Mouse (Mus musculus) kidney, embryonic 14.5 days (tissue): Measurements from ENCODE around the gene Olfr1166. TPM values are rescaled to one million over a fixed set of nuclear protein-coding genes. Genes with fewer than 3 reads are reported as not detected.
"Not testable (repeated sequence)": the region's sequence is repeated elsewhere in the genome, so short reads cannot be mapped to it uniquely, and the experiment has no call there.

Experiments used
- ATAC-seq: fragments of 200-750 bp; cut with Nextera tagmentation; 2 replicates; pipeline ENCODE4 v1.8.0; 2017; ENCODE audit warnings: moderate number of reproducible peaks, mild to moderate bottlenecking, moderate TSS enrichment, moderate library complexity; ENCODE audit not compliant: low FRiP score, low TSS enrichment
- H3K27ac ChIP-seq: fragments of 300-500 bp; sonication (generic); 2 replicates; pipeline ENCODE4 v1.5.1; 2014; ENCODE audit warnings: low read depth, mild to moderate bottlenecking, low read length, moderate library complexity, mixed read lengths
- H3K27me3 ChIP-seq: fragments of 300-500 bp; sonication (generic); 2 replicates; pipeline ENCODE4 v1.6.1; 2014; ENCODE audit warnings: mild to moderate bottlenecking, low read length; ENCODE audit not compliant: control insufficient read depth, insufficient read depth
- H3K36me3 ChIP-seq: fragments of 300-500 bp; sonication (generic); 2 replicates; pipeline ENCODE4 v1.6.1; 2014; ENCODE audit warnings: low read length, mixed read lengths; ENCODE audit not compliant: control insufficient read depth, insufficient read depth
- H3K4me1 ChIP-seq: fragments of 300-500 bp; sonication (generic); 2 replicates; pipeline ENCODE4 v1.6.1; 2014; ENCODE audit warnings: low read length, mixed read lengths; ENCODE audit not compliant: control insufficient read depth, insufficient read depth
- H3K4me2 ChIP-seq: fragments of 300-500 bp; sonication (generic); replicated peaks from 2 replicates; pipeline ENCODE4 v1.6.1; 2014; ENCODE audit warnings: low read depth, mild to moderate bottlenecking, low read length
- H3K4me3 ChIP-seq: fragments of 300-500 bp; sonication (generic); 2 replicates; pipeline ENCODE4 v1.5.1; 2014; ENCODE audit warnings: mild to moderate bottlenecking, low read length
- H3K9ac ChIP-seq: fragments of 300-500 bp; sonication (generic); 2 replicates; pipeline ENCODE4 v1.6.1; 2014; ENCODE audit warnings: low read depth, mild to moderate bottlenecking, low read length, moderate library complexity
- H3K9me3 ChIP-seq: fragments of 300-500 bp; sonication (generic); 2 replicates; pipeline ENCODE4 v1.6.1; 2016; ENCODE audit warnings: low read length; ENCODE audit not compliant: control insufficient read depth
- WGBS: fragments of 180-500 bp; shearing (Covaris S2); extraction: QIAGEN DNeasy Blood & Tissue Kit; methylation state at CpG from one replicate; pipeline ENCODE4 v1.1.7; 2014; 5-methylcytosine and 5-hydroxymethylcytosine counted together
- polyA plus RNA-seq: library from polyadenylated mRNA; unstranded; fragments of >200 nt; fragmentation: Nextera tagmentation; extraction: Ambion mirVana; gene quantifications from 2 replicates; pipeline ENCODE4 v1.2.1, GENCODE M21; 2014

Olfr1166 gene
- not detected in 2 replicates for polyA plus RNA-seq

GRCm38 (mm10) chr2:88128172-88128571 lies at the start of gene Olfr1166:
TSS of gene Olfr1166 (minus strand) at chr2:88128272.
- no peak for ATAC-seq
- Histone ChIP-seq H3K9me3 (no peaks in the 10 kb centered on the region), H3K4me2 (no peak within 1 kb of the TSS), H3K27me3 (no peaks in the 10 kb centered on the region), H3K4me3 (no peak within 1 kb of the TSS), H3K9ac (no peak within 1 kb of the TSS), H3K36me3 (no peaks in the 10 kb centered on the region), H3K27ac (no peak within 1 kb of the TSS), H3K4me1 (no peaks in the 10 kb centered on the region)
- 100% methylated on average over 1 of the region's 1 CpGs for WGBS

- not testable (repeated sequence) for H3K4me2 ChIP-seq, H3K36me3 ChIP-seq, H3K4me1 ChIP-seq, H3K27ac ChIP-seq, H3K27me3 ChIP-seq, ATAC-seq, H3K9ac ChIP-seq, H3K4me3 ChIP-seq, H3K9me3 ChIP-seq
- WGBS: 78% methylated on average over 1 of the region's 1 CpGs
Measured at GRCm38 (mm10) chr2:88155093-88155492, 27.0 kb upstream of the Olfr1166 start, which contains the start of gene Olfr1167. TSS of gene Olfr1167 (minus strand) at chr2:88155193.

- no peak within 1 kb of the TSS for H3K4me2 ChIP-seq
- ATAC-seq: no peak
- 79% methylated on average over 4 of the region's 4 CpGs for WGBS
Measured at GRCm38 (mm10) chr2:88093866-88094265, 34.2 kb downstream of the Olfr1166 start, which contains the start of gene Olfr1164. TSS of gene Olfr1164 (minus strand) at chr2:88093966.

More at GRCm38 (mm10) chr2:88093866-88094265, 34.2 kb downstream of the Olfr1166 start, which contains the start of gene Olfr1164:
- Histone ChIP-seq H3K4me1 (no peaks in the 10 kb centered on the region), H3K4me3 (no peak within 1 kb of the TSS), H3K27me3 (no peaks in the 10 kb centered on the region), H3K36me3 (no peaks in the 10 kb centered on the region), H3K9ac (no peak within 1 kb of the TSS), H3K27ac (no peak within 1 kb of the TSS), H3K9me3 (no peaks in the 10 kb centered on the region)

Other genes starting within 250 kb of the Olfr1166 start
- not detected in 2 replicates for gene Olfr1153, start 233.3 kb downstream of the Olfr1166 start, polyA plus RNA-seq
- not detected in 2 replicates for gene Olfr1154, start 223.1 kb downstream of the Olfr1166 start, polyA plus RNA-seq
- not detected in 2 replicates for gene Olfr1155, start 183.1 kb downstream of the Olfr1166 start, polyA plus RNA-seq
- not detected in 2 replicates for gene Olfr1156, start 175.2 kb downstream of the Olfr1166 start, polyA plus RNA-seq
- not detected in 2 replicates for gene Olfr1157, start 160.0 kb downstream of the Olfr1166 start, polyA plus RNA-seq
- not detected in 2 replicates for gene Olfr74, start 153.6 kb downstream of the Olfr1166 start, polyA plus RNA-seq
- gene Olfr1158, start 138.2 kb downstream of the Olfr1166 start, polyA plus RNA-seq: not detected in 2 replicates
- gene Olfr1160, start 120.0 kb downstream of the Olfr1166 start, polyA plus RNA-seq: not detected in 2 replicates
- not detected in 2 replicates for gene Olfr1161, start 105.5 kb downstream of the Olfr1166 start, polyA plus RNA-seq
- not detected in 2 replicates for gene Olfr73, start 90.6 kb downstream of the Olfr1166 start, polyA plus RNA-seq
- gene Olfr1162, start 77.1 kb downstream of the Olfr1166 start, polyA plus RNA-seq: not detected in 2 replicates
- not detected in 2 replicates for gene Olfr1163, start 56.4 kb downstream of the Olfr1166 start, polyA plus RNA-seq
- not detected in 2 replicates for gene Olfr1164, start 34.3 kb downstream of the Olfr1166 start, polyA plus RNA-seq
- gene Olfr1167, start 26.9 kb upstream of the Olfr1166 start, polyA plus RNA-seq: not detected in 2 replicates
- gene Olfr1168, start 53.6 kb upstream of the Olfr1166 start, polyA plus RNA-seq: not detected in 2 replicates
- not detected in 2 replicates for gene Olfr1170, start 100.1 kb upstream of the Olfr1166 start, polyA plus RNA-seq
- gene Olfr1173, start 151.6 kb upstream of the Olfr1166 start, polyA plus RNA-seq: not detected in 2 replicates
- not detected in 2 replicates for gene Olfr1174-ps, start 186.9 kb upstream of the Olfr1166 start, polyA plus RNA-seq
- gene Olfr1175-ps, start 198.9 kb upstream of the Olfr1166 start, polyA plus RNA-seq: not detected in 2 replicates
- gene Olfr1176, start 208.4 kb upstream of the Olfr1166 start, polyA plus RNA-seq: not detected in 2 replicates
- not detected in 2 replicates for gene Olfr1177-ps, start 218.2 kb upstream of the Olfr1166 start, polyA plus RNA-seq